Mouse (Mus musculus) forebrain, embryonic 10.5 days (tissue): ENCODE measurements around the gene Fap. TPM values are rescaled to one million over a fixed set of nuclear protein-coding genes. Genes with fewer than 3 reads are reported as not detected.

Experiments
- DNase-seq: peaks from one replicate; pipeline ENCODE4 v3.0.0-alpha.2; 2017; ENCODE audit warnings: low spot score; ENCODE audit errors: extremely low spot score
- H3K27ac ChIP-seq: fragments of 300-500 bp; sonication (generic); 2 replicates; pipeline ENCODE4 v1.5.1; 2016; ENCODE audit warnings: mild to moderate bottlenecking
- H3K27me3 ChIP-seq: fragments of 300-500 bp; sonication (generic); 2 replicates; pipeline ENCODE4 v1.6.1; 2016; ENCODE audit warnings: mild to moderate bottlenecking; ENCODE audit not compliant: poor library complexity, severe bottlenecking
- H3K36me3 ChIP-seq: fragments of 300-500 bp; sonication (generic); replicated peaks from 2 replicates; pipeline ENCODE4 v1.6.1; 2016; ENCODE audit warnings: mild to moderate bottlenecking, moderate library complexity
- H3K4me1 ChIP-seq: fragments of 300-500 bp; sonication (generic); 2 replicates; pipeline ENCODE4 v1.6.1; 2016
- H3K4me3 ChIP-seq: fragments of 300-500 bp; sonication (generic); 2 replicates; pipeline ENCODE4 v1.5.1; 2016; ENCODE audit warnings: mild to moderate bottlenecking, moderate library complexity
- H3K9me3 ChIP-seq: fragments of 300-500 bp; sonication (generic); 2 replicates; pipeline ENCODE4 v1.6.1; 2016; ENCODE audit warnings: mild to moderate bottlenecking, moderate library complexity
- WGBS: fragments of 180-500 bp; shearing (Covaris S2); methylation state at CpG from one replicate; pipeline ENCODE4 v1.1.7; 2016; 5-methylcytosine and 5-hydroxymethylcytosine counted together
- polyA plus RNA-seq: library from polyadenylated mRNA; unstranded; fragments of >200 nt; fragmentation: Nextera tagmentation; extraction: Ambion mirVana; gene quantifications from 2 replicates; pipeline ENCODE4 v1.2.1, GENCODE M21; 2016

The Fap gene
- polyA plus RNA-seq, 1 experiment from 2014 or later = 5.4 TPM

DNA sequence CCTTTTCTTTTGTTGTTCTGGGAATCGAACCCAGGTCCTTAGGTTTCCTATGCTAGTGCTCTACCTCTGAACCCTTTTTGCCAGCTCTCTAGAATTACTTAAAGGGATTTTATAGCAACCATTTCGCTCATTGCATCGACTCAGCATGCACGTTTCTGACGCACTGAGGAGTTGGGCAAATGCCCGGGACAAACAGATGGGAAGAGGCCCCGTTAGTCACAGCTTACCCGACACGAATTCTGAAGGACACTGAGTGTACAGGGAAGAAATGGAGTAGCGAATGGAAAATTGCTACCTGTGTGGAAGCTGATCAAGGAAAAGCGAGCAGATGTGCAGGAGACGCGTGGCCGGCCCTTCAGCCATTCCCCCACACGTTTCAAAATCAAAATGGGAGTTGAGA, 60.4 kb downstream of the Fap start:
- DNase-seq = no peak
- Histone ChIP-seq H3K27ac (no peak overlapping the region), H3K4me3 (no peak overlapping the region), H3K4me1 (no peaks in the 10 kb centered on the region), H3K9me3 (no peaks in the 10 kb centered on the region), H3K36me3 (no peaks in the 10 kb centered on the region), H3K27me3 (no peaks in the 10 kb centered on the region)
- 91% methylated on average over 15 of the region's 15 CpGs for WGBS

- H3K4me1 ChIP-seq = peaks cover 13% of the 10 kb centered on the region
- no peaks in the 10 kb centered on the region for H3K36me3 ChIP-seq
- 87% methylated on average over 5 of the region's 5 CpGs for WGBS
- no peak for DNase-seq
- H3K27me3 ChIP-seq = no peaks in the 10 kb centered on the region
- H3K4me3 ChIP-seq = no peak overlapping the region
- no peaks in the 10 kb centered on the region for H3K9me3 ChIP-seq
- no peak overlapping the region for H3K27ac ChIP-seq
These were observed 66.7 kb downstream of the Fap start for GRCm38 (mm10) chr2:62507130-62507529.

GRCm38 (mm10) chr2:62506441-62506840, 67.4 kb downstream of the Fap start:
- DNase-seq = no peak
- Histone ChIP-seq H3K36me3 (no peaks in the 10 kb centered on the region), H3K27ac (no peak overlapping the region), H3K4me3 (no peak overlapping the region), H3K9me3 (no peaks in the 10 kb centered on the region), H3K27me3 (no peaks in the 10 kb centered on the region), H3K4me1 (peaks cover 13% of the 10 kb centered on the region)
- 23% methylated on average over 2 of the region's 2 CpGs for WGBS

DNA sequence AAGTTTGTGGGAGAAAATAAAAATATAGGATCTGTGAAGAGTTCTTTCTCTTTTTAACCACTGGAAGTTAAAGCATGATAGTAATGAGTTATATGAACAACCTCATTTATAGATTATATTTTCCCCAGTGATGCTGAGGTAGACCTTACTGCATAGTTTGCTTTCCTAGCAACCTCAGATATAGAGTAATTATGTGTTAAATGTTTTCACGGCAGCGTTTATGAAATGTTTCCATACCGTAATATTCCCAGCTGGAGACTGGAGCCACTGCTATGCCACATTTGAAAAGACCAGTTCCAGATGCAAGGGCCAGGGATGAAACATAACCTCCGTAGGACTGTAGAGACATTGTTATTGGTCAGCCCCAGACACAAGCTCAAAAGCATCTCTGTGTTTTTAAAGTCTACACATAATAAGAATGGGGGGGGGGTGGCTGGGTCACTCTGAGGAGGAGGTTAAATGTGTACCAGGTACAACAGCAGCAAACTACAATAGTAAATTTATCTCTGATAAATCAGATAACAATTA, 69.5 kb downstream of the Fap start:
- Histone ChIP-seq H3K4me3 (no peak overlapping the region), H3K27ac (no peak overlapping the region), H3K9me3 (no peaks in the 10 kb centered on the region), H3K27me3 (no peaks in the 10 kb centered on the region), H3K4me1 (peaks cover 13% of the 10 kb centered on the region), H3K36me3 (no peaks in the 10 kb centered on the region)
- no peak for DNase-seq
- WGBS = 91% methylated on average over 4 of the region's 4 CpGs

GRCm38 (mm10) chr2:62503326-62503725, 70.5 kb downstream of the Fap start:
- Histone ChIP-seq H3K36me3 (no peaks in the 10 kb centered on the region), H3K27ac (no peak overlapping the region), H3K9me3 (no peaks in the 10 kb centered on the region), H3K4me1 (peaks cover 13% of the 10 kb centered on the region), H3K4me3 (no peak overlapping the region), H3K27me3 (no peaks in the 10 kb centered on the region)
- WGBS = 86% methylated on average over 5 of the region's 5 CpGs
- DNase-seq = no peak

DNA sequence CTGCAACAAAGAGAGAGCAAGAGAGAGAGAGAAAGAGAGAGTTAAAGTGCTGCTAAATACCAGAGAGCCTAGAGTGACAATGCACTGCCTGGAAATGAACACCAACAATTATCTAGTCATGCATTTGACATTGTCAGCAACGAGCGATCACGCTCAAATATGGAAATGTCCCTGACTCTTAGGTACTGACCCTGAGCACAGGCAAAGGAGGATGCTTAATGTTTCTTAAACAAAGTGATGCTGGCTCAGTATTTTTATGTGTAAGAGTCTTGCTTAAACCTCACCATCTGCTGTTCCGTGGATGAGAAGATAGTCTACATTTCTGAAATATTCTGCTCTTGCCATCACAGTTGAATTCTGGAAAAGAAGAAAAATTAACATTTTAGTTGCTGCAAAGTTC, 71.4 kb downstream of the Fap start:
- Histone ChIP-seq H3K36me3 (no peaks in the 10 kb centered on the region), H3K4me1 (peaks cover 19% of the 10 kb centered on the region), H3K27ac (no peak overlapping the region), H3K4me3 (no peak overlapping the region), H3K9me3 (no peaks in the 10 kb centered on the region), H3K27me3 (no peaks in the 10 kb centered on the region)
- 88% methylated on average over 4 of the region's 4 CpGs for WGBS
- DNase-seq = no peak

- Histone ChIP-seq H3K27me3 (no peaks in the 10 kb centered on the region), H3K36me3 (no peaks in the 10 kb centered on the region), H3K4me3 (no peak overlapping the region), H3K27ac (no peak overlapping the region), H3K4me1 (peaks cover 9% of the 10 kb centered on the region), H3K9me3 (no peaks in the 10 kb centered on the region)
- DNase-seq = no peak
- WGBS = 89% methylated on average over 5 of the region's 5 CpGs
These were observed 75.1 kb downstream of the Fap start for GRCm38 (mm10) chr2:62498821-62499220.

GRCm38 (mm10) chr2:62498086-62498485, 75.8 kb downstream of the Fap start:
- DNase-seq = no peak
- 82% methylated on average over 4 of the region's 4 CpGs for WGBS
- Histone ChIP-seq H3K27ac (no peak overlapping the region), H3K9me3 (no peaks in the 10 kb centered on the region), H3K4me1 (peaks cover 9% of the 10 kb centered on the region), H3K27me3 (no peaks in the 10 kb centered on the region), H3K4me3 (no peak overlapping the region), H3K36me3 (no peaks in the 10 kb centered on the region)

- no peaks in the 10 kb centered on the region for H3K27me3 ChIP-seq
- DNase-seq = no peak
- H3K4me1 ChIP-seq = peaks cover 9% of the 10 kb centered on the region
- H3K9me3 ChIP-seq = no peaks in the 10 kb centered on the region
- H3K27ac ChIP-seq = no peak overlapping the region
- WGBS = 58% methylated on average over 5 of the region's 5 CpGs
- H3K36me3 ChIP-seq = no peaks in the 10 kb centered on the region
- H3K4me3 ChIP-seq = no peak overlapping the region
These were observed 76.4 kb downstream of the Fap start for GRCm38 (mm10) chr2:62497333-62498002.

- H3K27me3 ChIP-seq = no peaks in the 10 kb centered on the region
- H3K27ac ChIP-seq = no peak overlapping the region
- H3K36me3 ChIP-seq = no peaks in the 10 kb centered on the region
- H3K4me3 ChIP-seq = no peak overlapping the region
- H3K9me3 ChIP-seq = no peaks in the 10 kb centered on the region
- DNase-seq = no peak
- H3K4me1 ChIP-seq = peaks cover 9% of the 10 kb centered on the region
- WGBS = 89% methylated on average over 4 of the region's 4 CpGs
These were observed 78.5 kb downstream of the Fap start for GRCm38 (mm10) chr2:62495407-62495806.

DNA sequence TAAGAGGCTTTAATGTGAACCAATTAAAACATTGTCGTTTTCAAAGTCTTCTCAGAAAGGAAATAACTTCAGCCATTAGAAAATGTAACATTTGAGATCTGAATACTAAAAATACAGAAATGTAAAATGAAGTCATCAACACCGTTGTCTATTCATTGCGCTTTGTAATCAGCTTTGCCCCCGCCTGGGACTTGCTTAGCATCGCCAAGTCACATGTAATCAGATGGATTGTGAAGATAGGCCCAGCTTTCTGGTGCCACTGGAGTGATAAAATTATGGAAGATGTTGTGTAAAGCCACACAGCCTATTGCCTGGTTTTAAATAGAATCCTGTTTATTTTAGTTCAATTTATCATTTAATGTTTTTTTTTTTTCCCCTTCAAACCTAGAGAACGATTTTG, 84.0 kb downstream of the Fap start:
- 92% methylated on average over 6 of the region's 6 CpGs for WGBS

GRCm38 (mm10) chr2:62484906-62485305, 89.0 kb downstream of the Fap start:
- no peak overlapping the region for H3K27ac ChIP-seq
- no peak overlapping the region for H3K4me3 ChIP-seq
- WGBS = 94% methylated on average over 3 of the region's 3 CpGs
- no peaks in the 10 kb centered on the region for H3K36me3 ChIP-seq
- H3K27me3 ChIP-seq = no peaks in the 10 kb centered on the region
- H3K9me3 ChIP-seq = no peaks in the 10 kb centered on the region
- H3K4me1 ChIP-seq = no peaks in the 10 kb centered on the region
- no peak for DNase-seq

More for the DNA sequence above, 84.0 kb downstream of the Fap start:
- Histone ChIP-seq H3K4me1 (no peaks in the 10 kb centered on the region), H3K4me3 (no peak overlapping the region), H3K36me3 (no peaks in the 10 kb centered on the region), H3K27me3 (no peaks in the 10 kb centered on the region), H3K27ac (no peak overlapping the region), H3K9me3 (no peaks in the 10 kb centered on the region)
- no peak for DNase-seq

DNA sequence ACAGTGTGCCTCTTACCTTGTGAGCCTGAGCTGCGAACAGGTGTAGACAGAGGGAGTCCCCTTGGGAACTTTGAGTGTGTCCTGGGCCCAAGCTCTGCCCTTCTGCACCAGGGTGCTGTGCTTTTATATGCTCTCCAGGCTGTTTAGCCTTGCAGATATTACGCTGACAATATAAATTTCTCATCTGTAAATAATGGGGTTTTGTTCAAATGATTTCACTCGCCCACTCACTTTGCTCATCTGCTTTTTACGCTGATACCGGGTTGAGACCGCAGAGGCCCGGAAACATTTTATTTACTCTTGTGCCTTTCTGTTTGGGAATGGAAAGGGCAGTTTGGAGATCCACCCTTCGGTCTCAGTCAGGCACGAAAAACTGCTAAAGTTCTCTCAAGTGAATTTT, 90.3 kb downstream of the Fap start, which contains the start of gene Gcg:
Gcg (minus strand) TSS at position 101 of the 400 bp plus-strand sequence.
- Histone ChIP-seq H3K27ac (no peak within 1 kb of the TSS), H3K36me3 (no peaks in the 10 kb centered on the region), H3K4me3 (no peak within 1 kb of the TSS), H3K27me3 (no peaks in the 10 kb centered on the region), H3K9me3 (no peaks in the 10 kb centered on the region), H3K4me1 (no peaks in the 10 kb centered on the region)
- no peak for DNase-seq
- 91% methylated on average over 9 of the region's 9 CpGs for WGBS
